Mouse (Mus musculus): ENCODE measurements at regions not wholly inside any gene's neighbourhood (a gene's known extent, or its start where the extent isn't known, plus 50 kb on each side); places are given as distances from the start of the nearest gene placed in this dataset.

DNA sequence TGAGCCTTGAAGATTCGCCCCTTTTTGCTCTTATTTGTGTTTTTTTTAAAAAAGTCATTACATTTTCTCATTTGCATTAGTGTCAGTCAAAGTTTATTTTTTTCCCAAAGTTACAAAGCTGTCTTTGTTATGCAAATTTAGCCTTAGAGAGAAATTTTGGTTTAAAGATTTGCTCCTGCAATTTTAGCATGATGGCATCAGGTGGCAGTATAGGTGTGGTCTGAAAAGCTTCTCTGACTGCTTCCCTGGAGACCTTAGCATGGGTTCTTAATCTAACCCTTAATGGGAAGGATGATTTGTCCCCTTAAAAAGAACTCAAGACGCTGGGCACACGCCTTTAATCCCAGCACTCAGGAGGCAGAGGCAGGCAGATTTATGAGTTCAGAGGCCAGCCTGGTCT is 451.2 kb downstream of the Slc4a3 start:
- DNase-seq (ENCODE audit: low spot score): no peak

DNA sequence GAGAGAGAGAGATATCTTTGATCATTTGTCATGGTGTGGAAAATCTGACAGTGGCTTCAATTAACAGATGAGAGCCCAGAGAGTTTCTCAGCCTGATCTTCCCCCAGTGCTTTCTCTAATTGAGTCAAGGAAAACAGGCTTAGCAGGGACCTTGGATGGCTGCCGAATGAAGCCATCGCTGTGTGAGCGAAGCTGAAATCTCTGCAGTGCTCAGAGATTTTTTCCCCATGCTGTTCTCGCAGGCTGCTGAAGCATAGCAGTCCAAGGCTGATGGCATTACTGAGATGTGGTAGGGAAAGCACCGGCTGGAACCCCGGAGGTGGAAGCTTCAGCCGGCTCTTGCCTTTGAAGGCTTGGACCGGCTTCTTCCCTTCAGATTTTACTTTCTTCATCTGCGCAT is 455.1 kb downstream of the Slc4a3 start:
- DNase-seq (ENCODE audit: low spot score): no peak

DNA sequence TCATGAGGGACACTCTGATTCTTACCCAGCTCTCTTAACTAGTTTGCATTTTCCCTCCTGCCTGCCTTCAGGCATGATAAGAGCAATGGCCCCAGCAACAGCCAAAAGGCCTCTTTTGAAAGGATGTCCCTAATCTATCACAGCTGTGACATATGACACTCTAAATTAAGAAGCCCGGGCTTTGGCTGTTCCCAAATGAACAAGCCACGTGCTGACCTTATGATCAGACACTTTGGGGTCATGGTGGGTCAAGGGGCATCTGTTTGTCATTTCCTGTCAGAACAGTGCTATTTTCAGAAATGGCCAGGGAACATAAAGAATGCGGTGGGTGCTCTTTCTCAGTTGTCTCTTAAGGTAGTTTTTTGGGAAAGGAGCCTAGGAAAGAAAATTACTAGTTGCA is 463.5 kb downstream of the Slc4a3 start:
- DNase-seq (ENCODE audit: low spot score): no peak

- no peak for DNase-seq (ENCODE audit: low spot score)
Measured at GRCm38 (mm10) chr1:76010212-76010800, 464.2 kb downstream of the Slc4a3 start.

GRCm38 (mm10) chr1:76018588-76018987 is 472.5 kb downstream of the Slc4a3 start:
- no peak for DNase-seq (ENCODE audit: low spot score)

DNA sequence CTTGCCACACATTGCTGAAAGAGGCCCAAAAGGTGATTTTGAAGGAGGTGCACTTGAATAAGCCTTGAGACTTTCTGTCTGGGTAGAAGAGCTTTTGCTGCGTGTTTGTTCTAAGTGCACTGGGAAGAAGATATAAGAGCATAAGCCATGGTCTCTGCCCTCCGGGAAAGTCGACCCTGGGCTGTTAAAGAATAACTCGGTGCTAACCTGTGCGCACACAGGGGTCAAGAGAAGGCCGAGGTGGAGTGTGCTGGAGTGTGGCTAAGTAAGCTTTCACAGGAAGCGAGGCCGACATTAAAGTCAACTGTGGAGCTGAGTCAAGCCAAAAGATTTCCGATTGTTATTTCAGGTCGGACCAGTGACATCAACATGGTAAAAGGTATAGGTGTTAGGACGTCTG is 473.0 kb downstream of the Slc4a3 start:
- DNase-seq (ENCODE audit: low spot score): no peak

- no peak for DNase-seq (ENCODE audit: low spot score)
Measured at GRCm38 (mm10) chr1:76024650-76025049, 478.6 kb downstream of the Slc4a3 start.

DNA sequence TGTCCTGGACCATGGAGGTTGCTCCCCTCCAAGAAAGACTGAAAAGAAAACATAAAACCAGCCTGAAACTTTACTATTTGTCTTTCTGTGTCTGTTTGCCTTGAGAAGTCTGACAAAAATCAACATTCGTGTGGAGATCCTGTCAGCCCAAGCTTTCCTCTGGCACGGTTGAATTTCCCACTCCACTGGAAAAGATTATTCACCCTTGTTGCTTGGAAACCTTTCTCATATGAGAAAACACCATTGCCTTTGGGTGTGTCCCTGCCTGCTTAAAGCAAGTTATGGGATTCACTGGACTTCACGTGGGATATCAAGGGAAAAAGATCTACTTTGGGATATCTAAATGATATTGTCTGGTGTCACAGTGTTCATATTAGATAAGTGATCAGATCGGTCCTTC is 479.3 kb downstream of the Slc4a3 start:
- no peak for DNase-seq (ENCODE audit: low spot score)

DNA sequence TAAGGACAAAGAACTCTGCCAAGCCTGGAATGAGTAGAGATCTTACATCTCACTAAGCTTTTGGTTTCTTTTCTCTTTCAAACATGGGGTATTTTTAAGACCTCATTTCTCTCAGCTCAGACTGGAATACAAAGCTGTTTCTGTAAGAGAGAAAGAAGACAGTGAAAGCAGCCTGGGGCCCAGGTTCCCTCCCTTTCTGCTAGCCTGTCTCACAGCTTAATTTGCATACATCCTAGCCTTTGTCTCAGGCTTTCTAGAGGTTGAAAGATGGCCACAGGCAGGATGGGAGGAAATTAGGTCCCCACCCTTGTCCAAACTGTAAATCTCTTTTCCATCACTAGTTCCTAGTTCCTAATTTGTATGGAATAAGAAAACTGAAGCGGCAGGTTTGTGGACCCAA is 483.0 kb downstream of the Slc4a3 start:
- DNase-seq (ENCODE audit: low spot score): no peak

DNA sequence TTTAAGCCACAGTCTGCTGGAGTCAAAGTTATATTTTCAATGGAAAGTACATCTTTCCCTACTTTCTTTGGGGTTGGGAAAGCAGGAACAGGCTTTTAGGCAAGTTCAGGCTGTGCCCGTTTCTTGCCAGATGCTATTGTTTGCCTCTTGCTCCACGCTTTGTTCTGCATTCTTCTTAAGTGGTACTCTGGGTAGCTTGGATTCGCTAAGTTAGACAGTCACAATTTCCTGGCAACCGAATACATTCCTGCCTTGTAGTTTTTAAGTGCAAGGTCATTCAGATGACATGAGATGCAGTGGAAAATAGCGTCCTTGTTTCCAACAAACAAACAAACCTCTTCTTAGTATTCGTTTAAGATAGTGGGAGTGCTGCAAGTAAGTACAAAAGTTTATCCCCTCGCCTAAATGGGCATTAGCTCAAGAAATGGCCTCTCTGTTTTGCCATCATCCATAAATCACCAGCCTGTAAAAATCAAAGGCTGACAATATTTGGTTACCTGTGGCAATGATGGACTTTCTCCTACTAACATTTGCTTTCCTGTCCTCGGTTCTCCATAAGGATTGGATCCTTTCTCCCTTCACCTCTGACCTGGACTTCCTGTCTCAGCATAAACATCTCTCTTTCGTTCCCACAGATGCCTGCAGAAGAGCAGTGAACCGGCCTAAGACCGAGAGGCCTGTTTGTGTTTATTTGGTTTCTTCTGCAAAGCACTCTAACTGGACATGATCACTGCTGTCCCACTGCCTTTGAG is 485.3 kb downstream of the Slc4a3 start:
- no peak for DNase-seq (ENCODE audit: low spot score)

DNA sequence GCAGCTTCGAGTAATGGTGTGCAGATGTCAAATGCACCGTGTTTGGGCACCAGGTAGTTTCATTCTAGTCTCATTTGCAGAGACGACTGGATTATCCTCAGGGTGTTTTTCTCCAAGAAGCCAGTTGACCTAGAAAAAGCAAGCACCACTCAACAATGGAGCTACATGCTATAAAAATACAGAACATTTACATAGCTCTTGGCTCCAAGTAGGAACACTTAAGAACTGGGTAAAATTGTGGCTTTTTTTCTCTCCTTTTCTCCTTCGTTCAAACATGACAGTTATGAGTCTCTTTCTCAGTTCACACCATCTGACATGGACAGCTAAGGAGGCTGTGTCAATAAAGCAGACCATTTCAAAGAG is 485.8 kb downstream of the Slc4a3 start:
- DNase-seq (ENCODE audit: low spot score): no peak

- no peak for DNase-seq (ENCODE audit: low spot score)
Measured at GRCm38 (mm10) chr1:76032626-76033025, 486.6 kb downstream of the Slc4a3 start.

DNA sequence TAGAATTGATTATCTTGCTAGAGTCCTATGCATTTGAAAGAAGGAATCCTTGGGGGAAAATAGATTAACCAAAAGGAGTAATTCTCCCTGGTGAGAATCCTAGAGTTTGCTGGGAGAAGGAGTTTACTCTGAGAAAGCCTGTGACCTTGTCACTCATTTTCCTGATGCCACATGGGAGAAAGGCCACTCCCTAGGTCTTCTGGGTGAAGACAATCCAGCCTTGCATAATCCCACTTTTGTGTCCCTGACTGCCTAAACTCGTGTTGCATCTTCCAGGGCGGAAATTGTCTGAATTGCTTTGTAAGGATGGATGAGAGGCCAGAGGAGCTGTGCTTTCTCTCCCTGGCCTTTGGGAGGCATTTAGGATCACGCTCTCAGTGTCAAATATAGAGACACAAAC is 490.2 kb downstream of the Slc4a3 start:
- DNase-seq (ENCODE audit: low spot score): no peak

- DNase-seq (ENCODE audit: low spot score): no peak
Measured at GRCm38 (mm10) chr1:76039029-76039655, 493.1 kb downstream of the Slc4a3 start.

DNA sequence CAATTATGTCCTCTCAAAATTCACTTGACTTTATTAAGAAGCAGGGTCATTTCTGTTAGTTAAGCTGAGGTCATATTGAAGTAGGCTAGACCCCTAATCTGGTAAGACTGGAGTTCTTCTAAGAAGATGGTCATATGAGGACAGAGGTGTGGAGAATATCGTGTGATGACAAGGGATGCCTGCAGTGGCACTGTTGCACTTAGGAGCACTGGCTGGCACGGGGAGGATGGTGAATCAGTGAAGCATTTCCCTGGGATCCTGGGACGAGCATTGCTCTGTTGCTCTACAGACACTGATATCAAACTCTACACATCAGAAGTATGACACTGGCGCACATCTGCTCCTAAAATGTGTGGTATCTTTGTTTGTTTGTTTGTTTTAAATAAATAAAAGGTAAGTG is 493.6 kb downstream of the Slc4a3 start:
- DNase-seq (ENCODE audit: low spot score): no peak

DNA sequence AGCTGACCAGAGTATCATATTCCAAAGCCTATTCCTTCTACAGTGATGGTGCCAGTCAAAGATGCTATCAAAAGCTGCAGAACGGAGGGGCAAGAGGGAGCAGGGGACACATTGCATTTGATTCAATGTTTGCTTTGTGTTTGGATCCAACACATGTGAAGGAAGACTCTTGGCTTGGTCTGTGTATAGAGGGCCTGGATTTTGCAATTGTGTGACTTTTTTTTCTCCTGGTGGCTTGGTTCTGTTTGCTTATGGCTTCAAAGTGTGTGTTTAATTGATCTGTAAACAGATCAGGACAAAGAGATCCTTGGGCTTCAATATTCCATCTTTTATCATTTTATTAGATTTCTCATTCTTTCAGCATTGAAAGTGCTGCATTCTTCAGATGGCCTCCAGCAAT is 504.2 kb downstream of the Slc4a3 start:
- no peak for DNase-seq (ENCODE audit: low spot score)

DNA sequence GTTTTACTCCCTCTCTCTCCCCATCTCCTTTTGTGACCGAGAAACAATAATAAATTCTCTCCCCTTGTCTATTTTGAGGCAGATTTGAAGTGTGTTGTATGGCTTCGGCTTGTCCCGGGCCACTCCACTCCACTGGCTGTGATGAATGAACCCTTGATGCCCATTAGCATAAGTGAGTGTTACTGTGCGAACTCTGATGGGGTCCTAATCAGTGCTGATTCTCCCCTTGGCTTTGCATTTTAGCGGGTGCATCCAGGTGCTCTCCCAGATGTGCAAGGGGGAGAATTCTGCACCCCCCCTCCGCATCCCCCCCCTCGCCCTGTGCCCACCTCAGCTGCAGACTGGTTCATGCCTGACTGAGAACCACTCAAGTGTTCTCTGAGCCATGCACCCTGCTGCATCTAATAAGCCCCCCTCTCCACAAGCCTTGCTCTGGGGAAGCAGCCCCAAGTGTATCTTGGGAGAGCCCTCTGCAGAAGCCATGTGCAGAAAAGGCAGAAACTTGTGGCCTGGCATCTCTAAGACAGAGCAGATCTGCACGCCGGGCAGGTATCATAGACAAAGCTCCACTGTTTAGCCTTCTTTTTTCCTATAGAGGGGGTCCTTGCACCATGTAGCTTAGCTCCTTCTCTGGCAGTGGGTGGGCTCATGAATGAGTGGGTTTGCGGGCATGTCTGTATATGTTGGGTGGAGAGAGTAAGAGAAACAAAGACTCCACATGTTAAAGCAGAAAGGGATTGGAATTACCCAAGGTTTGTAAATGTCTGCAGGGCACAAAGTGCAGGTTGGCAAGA is 507.5 kb downstream of the Slc4a3 start:
- DNase-seq (ENCODE audit: low spot score): no peak

DNA sequence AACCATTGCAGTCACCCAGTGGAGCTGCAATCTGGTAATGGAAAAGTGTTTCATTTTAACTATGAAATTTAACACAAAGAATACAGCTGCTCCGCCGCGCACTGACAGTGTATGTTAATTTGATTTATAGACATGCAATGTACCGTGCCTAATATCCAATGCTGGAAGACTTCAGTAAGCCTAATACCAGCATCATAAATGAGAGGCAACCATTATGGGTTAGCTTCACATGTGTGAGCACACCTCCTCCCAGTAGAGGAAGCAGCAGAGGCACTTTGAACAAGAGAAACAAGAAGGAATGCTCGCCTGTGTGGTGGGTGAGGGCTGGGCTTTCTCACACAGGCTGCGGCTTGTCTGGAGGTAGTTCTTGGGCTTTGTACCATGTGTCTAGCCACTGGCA is 519.7 kb downstream of the Slc4a3 start:
- DNase-seq (ENCODE audit: low spot score): no peak

DNA sequence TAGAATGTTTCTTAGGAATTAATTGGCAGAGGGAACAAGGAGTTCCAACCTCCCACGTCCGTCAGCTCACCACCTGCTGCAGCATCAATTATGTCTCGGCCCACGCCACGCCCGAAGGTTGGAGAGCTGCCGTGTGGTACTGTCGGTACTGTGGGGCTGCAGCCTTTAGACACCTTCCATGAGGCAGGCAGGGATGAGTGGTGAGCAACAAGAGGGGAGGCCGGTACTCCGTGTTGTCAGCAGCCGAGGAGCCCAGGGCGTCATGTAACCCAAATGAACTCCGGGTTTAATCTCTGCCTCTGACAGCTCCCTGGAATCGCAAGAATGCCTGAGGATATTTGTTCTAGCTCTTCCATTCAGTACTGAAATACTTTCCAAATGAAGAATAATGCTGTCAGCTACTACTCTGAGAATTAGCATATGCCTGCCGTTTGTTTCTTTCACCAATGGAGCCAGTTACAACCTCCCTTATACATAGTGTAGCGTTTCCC is 524.8 kb downstream of the Slc4a3 start:
- no peak for DNase-seq (ENCODE audit: low spot score)

- DNase-seq (ENCODE audit: low spot score): no peak
Measured at GRCm38 (mm10) chr1:76075213-76075612, 529.1 kb downstream of the Slc4a3 start.

DNA sequence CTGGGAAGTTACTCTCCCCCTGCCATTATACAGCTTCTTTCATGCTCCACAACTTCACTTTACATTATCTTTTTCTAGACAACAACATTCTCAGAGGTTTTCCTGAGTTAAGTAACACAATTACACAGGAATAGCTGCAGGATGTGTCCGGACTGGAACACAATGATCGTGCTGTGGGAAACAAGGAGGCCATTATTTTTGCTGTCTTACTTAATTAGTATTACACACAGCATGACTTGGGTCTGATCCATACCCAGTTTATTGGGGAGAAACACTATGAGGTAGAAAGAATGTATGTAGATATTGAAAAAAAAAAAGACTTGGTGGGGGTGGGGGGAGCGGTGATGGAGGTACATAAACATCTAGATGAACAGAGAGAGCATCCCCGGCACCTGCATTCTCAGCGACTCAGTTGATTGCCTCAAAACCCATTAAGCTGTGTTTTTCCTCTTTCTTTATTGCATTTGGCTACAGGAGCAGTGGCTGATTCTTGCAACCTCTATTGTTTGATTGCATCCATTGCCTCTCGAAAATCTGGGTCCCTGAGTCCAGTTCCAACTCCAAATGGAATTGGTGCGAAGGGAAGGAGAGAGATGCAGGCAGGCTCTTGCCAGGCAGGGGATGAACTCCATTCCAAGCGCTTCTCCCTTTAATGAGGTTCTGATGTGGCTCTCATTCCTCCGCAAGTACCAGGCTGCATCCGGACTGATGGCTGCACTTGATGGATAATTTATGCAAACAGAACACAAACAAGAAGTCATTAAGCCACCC is 529.8 kb downstream of the Slc4a3 start:
- DNase-seq (ENCODE audit: low spot score): no peak

DNA sequence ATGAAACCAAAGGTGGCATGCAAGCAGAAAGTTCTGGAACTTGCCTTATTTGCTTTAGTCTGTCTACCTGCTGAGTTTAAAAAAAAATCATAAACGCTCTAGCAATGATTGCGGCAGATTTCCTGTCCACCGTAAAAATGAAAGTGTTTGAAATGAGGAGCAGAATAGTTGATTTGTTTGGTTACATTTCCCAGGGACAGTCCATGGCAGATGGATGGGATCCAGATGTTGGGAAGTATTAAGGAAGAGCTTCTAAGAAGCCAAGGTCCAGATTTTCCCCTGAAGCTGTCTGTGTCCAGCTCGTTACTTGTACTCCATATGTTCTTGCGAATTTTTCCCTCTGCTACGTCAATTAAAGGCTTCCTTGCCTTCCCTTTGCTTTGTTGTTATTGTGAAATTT is 534.2 kb downstream of the Slc4a3 start:
- DNase-seq (ENCODE audit: low spot score): no peak
